Mouse (Mus musculus) ES-Bruce4 (cell line): Measurements from ENCODE around the gene Smarca2. TPM values are rescaled to one million over a fixed set of nuclear protein-coding genes. Genes with fewer than 3 reads are reported as not detected.

ENCODE experiments used
- H3K27ac ChIP-seq: 2 replicates; pipeline ENCODE4 v1.5.1; 2012; ENCODE audit warnings: low read length, inconsistent platforms; ENCODE audit not compliant: insufficient read depth
- H3K27me3 ChIP-seq: 2 replicates; pipeline ENCODE4 v1.6.1; 2012; ENCODE audit warnings: mild to moderate bottlenecking, low read length, inconsistent platforms; ENCODE audit not compliant: control insufficient read depth, poor library complexity, insufficient read depth, severe bottlenecking
- H3K36me3 ChIP-seq: 2 replicates; pipeline ENCODE4 v1.6.1; 2012; ENCODE audit warnings: inconsistent platforms, mild to moderate bottlenecking, low read length, moderate library complexity; ENCODE audit not compliant: control insufficient read depth, poor library complexity, insufficient read depth, severe bottlenecking
- H3K4me1 ChIP-seq: one replicate; pipeline ENCODE4 v1.8.1; 2011; ENCODE audit warnings: low read length; ENCODE audit not compliant: control insufficient read depth, insufficient read depth
- H3K4me3 ChIP-seq: 2 replicates; pipeline ENCODE4 v1.5.1; 2011; ENCODE audit warnings: low read depth, mild to moderate bottlenecking, low read length
- H3K9ac ChIP-seq: 2 replicates; pipeline ENCODE4 v1.6.1; 2012; ENCODE audit warnings: low read depth, mild to moderate bottlenecking, inconsistent platforms; ENCODE audit not compliant: poor library complexity, severe bottlenecking
- H3K9me3 ChIP-seq: replicated peaks from 2 replicates; pipeline ENCODE4 v1.6.1; 2012; ENCODE audit warnings: mild to moderate bottlenecking, low read length, inconsistent platforms; ENCODE audit not compliant: control insufficient read depth, poor library complexity, insufficient read depth, severe bottlenecking
- CTCF ChIP-seq: IDR thresholded peaks from one replicate; pipeline ENCODE4 v1.8.1; 2011; ENCODE audit warnings: low read depth, low read length
- EP300 ChIP-seq: IDR thresholded peaks from 2 replicates; pipeline ENCODE4 v1.6.1; 2011; ENCODE audit warnings: low read depth, low read length; ENCODE audit not compliant: insufficient read depth
- POLR2A ChIP-seq: IDR thresholded peaks from one replicate; pipeline ENCODE4 v1.8.1; 2011; ENCODE audit warnings: low read length; ENCODE audit not compliant: insufficient read depth
- polyA plus RNA-seq: library from polyadenylated mRNA; stranded (reverse); fragments of >200 nt; gene quantifications from 2 replicates; pipeline ENCODE4 v1.2.4, GENCODE M21; 2011; ENCODE audit warnings: low read depth; ENCODE audit not compliant: missing spikeins, insufficient read depth, insufficient read length

Gene Smarca2
- polyA plus RNA-seq, 1 experiment: 4.9 TPM

- no peak overlapping the region for H3K9ac ChIP-seq
- TF ChIP-seq EP300: no peak
- TF ChIP-seq POLR2A: no peak
- no peak for TF ChIP-seq CTCF
- no peaks in the 10 kb centered on the region for H3K36me3 ChIP-seq
- H3K27ac ChIP-seq: no peak overlapping the region
- no peaks in the 10 kb centered on the region; the same call in 1 of the 2 replicates for H3K27me3 ChIP-seq
- H3K4me3 ChIP-seq: no peak overlapping the region
- no peaks in the 10 kb centered on the region; the same call in 1 of the 2 replicates for H3K9me3 ChIP-seq
- no peaks in the 10 kb centered on the region for H3K4me1 ChIP-seq
Measured at GRCm38 (mm10) chr19:26755991-26756390, 151.1 kb downstream of the Smarca2 start.

- Histone ChIP-seq H3K27me3 (no peaks in the 10 kb centered on the region; the same call in 1 of the 2 replicates), H3K4me1 (no peaks in the 10 kb centered on the region), H3K36me3 (no peaks in the 10 kb centered on the region), H3K4me3 (no peak overlapping the region), H3K9me3 (no peaks in the 10 kb centered on the region; the same call in 1 of the 2 replicates), H3K27ac (no peak overlapping the region), H3K9ac (no peak overlapping the region)
- TF ChIP-seq EP300: no peak
- TF ChIP-seq POLR2A: no peak
- no peak for TF ChIP-seq CTCF
Measured at GRCm38 (mm10) chr19:26756399-26756798, 151.5 kb downstream of the Smarca2 start.

GRCm38 (mm10) chr19:26758156-26758555, 153.3 kb downstream of the Smarca2 start:
- Histone ChIP-seq H3K27ac (no peak overlapping the region), H3K9ac (no peak overlapping the region), H3K36me3 (no peaks in the 10 kb centered on the region), H3K4me1 (no peaks in the 10 kb centered on the region), H3K4me3 (no peak overlapping the region), H3K27me3 (no peaks in the 10 kb centered on the region; the same call in 1 of the 2 replicates), H3K9me3 (no peaks in the 10 kb centered on the region; the same call in 1 of the 2 replicates)
- TF ChIP-seq CTCF: no peak
- TF ChIP-seq POLR2A: no peak
- no peak for TF ChIP-seq EP300

- Histone ChIP-seq H3K27me3 (no peaks in the 10 kb centered on the region), H3K9ac (no peak overlapping the region), H3K4me3 (no peak overlapping the region), H3K4me1 (no peaks in the 10 kb centered on the region), H3K36me3 (no peaks in the 10 kb centered on the region), H3K27ac (no peak overlapping the region), H3K9me3 (no peaks in the 10 kb centered on the region; the same call in 1 of the 2 replicates)
- TF ChIP-seq POLR2A (no peak), CTCF (no peak), EP300 (no peak)
Measured at GRCm38 (mm10) chr19:26758620-26759019, 153.8 kb downstream of the Smarca2 start.

- Histone ChIP-seq H3K27ac (no peak overlapping the region), H3K4me3 (no peak overlapping the region), H3K27me3 (no peaks in the 10 kb centered on the region), H3K36me3 (no peaks in the 10 kb centered on the region), H3K9ac (no peak overlapping the region), H3K9me3 (no peaks in the 10 kb centered on the region; the same call in 1 of the 2 replicates), H3K4me1 (no peaks in the 10 kb centered on the region)
- TF ChIP-seq EP300 (no peak), CTCF (no peak), POLR2A (no peak)
Measured at GRCm38 (mm10) chr19:26759295-26759694, 154.4 kb downstream of the Smarca2 start.

- H3K4me1 ChIP-seq: no peaks in the 10 kb centered on the region
- no peak overlapping the region for H3K27ac ChIP-seq
- no peak overlapping the region for H3K4me3 ChIP-seq
- H3K27me3 ChIP-seq: no peaks in the 10 kb centered on the region
- no peak for TF ChIP-seq CTCF
- no peak for TF ChIP-seq POLR2A
- no peak for TF ChIP-seq EP300
- no peaks in the 10 kb centered on the region for H3K9me3 ChIP-seq
- H3K36me3 ChIP-seq: no peaks in the 10 kb centered on the region
- H3K9ac ChIP-seq: no peak overlapping the region
Measured at GRCm38 (mm10) chr19:26761257-26761656, 156.4 kb downstream of the Smarca2 start.

- H3K9ac ChIP-seq: no peak overlapping the region
- H3K36me3 ChIP-seq: no peaks in the 10 kb centered on the region
- no peaks in the 10 kb centered on the region for H3K9me3 ChIP-seq
- H3K4me1 ChIP-seq: no peaks in the 10 kb centered on the region
- H3K27ac ChIP-seq: no peak overlapping the region
- H3K27me3 ChIP-seq: no peaks in the 10 kb centered on the region
- no peak overlapping the region for H3K4me3 ChIP-seq
- TF ChIP-seq EP300 (no peak), CTCF (no peak), POLR2A (no peak)
Measured at GRCm38 (mm10) chr19:26765483-26765882, 160.6 kb downstream of the Smarca2 start.
